Mouse (Mus musculus) midbrain, embryonic 14.5 days (tissue): ENCODE results near the gene Tarbp1. TPM values are rescaled to one million over a fixed set of nuclear protein-coding genes. Genes with fewer than 3 reads are reported as not detected.

ENCODE experiments used
- ATAC-seq: fragments of 200-750 bp; cut with Nextera tagmentation; 2 replicates; pipeline ENCODE4 v1.8.0; 2017; ENCODE audit warnings: moderate number of reproducible peaks, moderate library complexity; ENCODE audit not compliant: low FRiP score, low TSS enrichment
- DNase-seq: peaks from one replicate; pipeline ENCODE4 v3.0.0-alpha.2; 2015
- H3K27ac ChIP-seq: fragments of 300-500 bp; sonication (generic); replicated peaks from 2 replicates; pipeline ENCODE4 v1.5.1; 2014; ENCODE audit warnings: mild to moderate bottlenecking, low read depth, low read length, moderate library complexity
- H3K27me3 ChIP-seq: fragments of 300-500 bp; sonication (generic); 2 replicates; pipeline ENCODE4 v1.6.1; 2014; ENCODE audit warnings: low read length, control low read depth, mixed read lengths; ENCODE audit not compliant: control insufficient read depth, insufficient read depth
- H3K36me3 ChIP-seq: fragments of 300-500 bp; sonication (generic); 2 replicates; pipeline ENCODE4 v1.6.1; 2014; ENCODE audit warnings: low read length, control low read depth; ENCODE audit not compliant: control insufficient read depth, insufficient read depth
- H3K4me1 ChIP-seq: fragments of 300-500 bp; sonication (generic); 2 replicates; pipeline ENCODE4 v1.6.1; 2014; ENCODE audit warnings: mild to moderate bottlenecking, antibody characterized with exemption, low read length, control low read depth; ENCODE audit not compliant: control insufficient read depth, insufficient read depth
- H3K4me2 ChIP-seq: fragments of 300-500 bp; sonication (generic); 2 replicates; pipeline ENCODE4 v1.6.1; 2014; ENCODE audit warnings: mild to moderate bottlenecking, low read length, moderate library complexity
- H3K4me3 ChIP-seq: fragments of 300-500 bp; sonication (generic); replicated peaks from 2 replicates; pipeline ENCODE4 v1.5.1; 2014; ENCODE audit warnings: low read depth, low read length
- H3K9ac ChIP-seq: fragments of 300-500 bp; sonication (generic); replicated peaks from 2 replicates; pipeline ENCODE4 v1.6.1; 2014; ENCODE audit warnings: mild to moderate bottlenecking, low read length, moderate library complexity
- H3K9me3 ChIP-seq: fragments of 300-500 bp; sonication (generic); 2 replicates; pipeline ENCODE4 v1.6.1; 2016; ENCODE audit warnings: low read length, control low read depth, mixed read lengths; ENCODE audit not compliant: control insufficient read depth
- WGBS: fragments of 180-500 bp; shearing (Covaris S2); extraction: QIAGEN DNeasy Blood & Tissue Kit; methylation state at CpG from one replicate; pipeline ENCODE4 v1.1.7; 2014; 5-methylcytosine and 5-hydroxymethylcytosine counted together
- polyA plus RNA-seq: library from polyadenylated mRNA; unstranded; fragments of >200 nt; fragmentation: Nextera tagmentation; extraction: Ambion mirVana; gene quantifications from 2 replicates; pipeline ENCODE4 v1.2.1, GENCODE M21; 2014

The Tarbp1 gene
- polyA plus RNA-seq, 1 experiment from 2014 or later, result 2.5 TPM

DNA sequence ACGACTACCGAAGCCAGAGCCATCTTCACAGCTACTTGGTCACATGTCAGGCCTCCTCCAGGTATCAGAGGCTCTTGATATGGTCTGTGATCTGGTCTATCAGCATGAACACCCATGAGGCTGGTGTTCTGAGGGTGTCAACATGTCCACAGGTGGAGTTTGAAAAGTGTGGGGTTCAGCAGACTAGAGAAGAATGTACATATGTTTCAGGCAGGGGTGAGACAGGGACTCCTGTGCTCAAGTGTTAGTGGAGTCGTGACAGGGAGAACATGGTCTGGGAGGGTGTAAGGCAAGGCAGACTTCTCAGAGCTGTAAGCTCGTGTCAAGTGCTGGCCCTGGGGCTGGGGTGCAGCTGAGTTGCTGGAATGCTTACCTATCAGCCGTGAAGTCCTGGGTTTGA lies 22.1 kb upstream of the Tarbp1 start:
- no peaks in the 10 kb centered on the region for H3K9me3 ChIP-seq
- H3K36me3 ChIP-seq, result no peaks in the 10 kb centered on the region
- 85% methylated on average over 5 of the region's 5 CpGs for WGBS
- H3K4me1 ChIP-seq, result peaks cover 10% of the 10 kb centered on the region
- H3K27me3 ChIP-seq, result no peaks in the 10 kb centered on the region
- no peak for ATAC-seq
- DNase-seq, result no peak
- H3K4me2 ChIP-seq, result no peak overlapping the region
- H3K4me3 ChIP-seq, result no peak overlapping the region
- H3K9ac ChIP-seq, result no peak overlapping the region
- no peak overlapping the region for H3K27ac ChIP-seq

DNA sequence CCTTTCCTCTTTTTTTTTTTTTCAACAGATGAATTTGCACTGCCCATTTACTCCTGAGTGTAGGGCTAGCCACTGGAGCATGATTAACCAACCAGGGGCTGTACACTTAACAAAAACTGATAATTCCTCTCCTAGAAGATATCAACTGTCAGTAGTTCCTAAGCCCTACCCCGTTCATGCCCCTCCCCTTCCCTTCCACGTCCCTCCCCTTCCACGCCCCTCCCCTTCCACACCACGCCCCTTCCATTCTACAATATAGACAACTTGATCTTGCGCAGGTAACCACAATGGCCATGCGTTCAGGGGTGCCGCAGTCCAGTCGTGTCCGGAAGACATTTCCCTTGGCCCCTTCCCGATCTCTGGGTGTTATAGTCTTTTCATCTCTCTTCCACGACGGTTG lies 20.6 kb upstream of the Tarbp1 start:
- WGBS, result 86% methylated on average over 12 of the region's 12 CpGs
- ATAC-seq, result no peak

DNA sequence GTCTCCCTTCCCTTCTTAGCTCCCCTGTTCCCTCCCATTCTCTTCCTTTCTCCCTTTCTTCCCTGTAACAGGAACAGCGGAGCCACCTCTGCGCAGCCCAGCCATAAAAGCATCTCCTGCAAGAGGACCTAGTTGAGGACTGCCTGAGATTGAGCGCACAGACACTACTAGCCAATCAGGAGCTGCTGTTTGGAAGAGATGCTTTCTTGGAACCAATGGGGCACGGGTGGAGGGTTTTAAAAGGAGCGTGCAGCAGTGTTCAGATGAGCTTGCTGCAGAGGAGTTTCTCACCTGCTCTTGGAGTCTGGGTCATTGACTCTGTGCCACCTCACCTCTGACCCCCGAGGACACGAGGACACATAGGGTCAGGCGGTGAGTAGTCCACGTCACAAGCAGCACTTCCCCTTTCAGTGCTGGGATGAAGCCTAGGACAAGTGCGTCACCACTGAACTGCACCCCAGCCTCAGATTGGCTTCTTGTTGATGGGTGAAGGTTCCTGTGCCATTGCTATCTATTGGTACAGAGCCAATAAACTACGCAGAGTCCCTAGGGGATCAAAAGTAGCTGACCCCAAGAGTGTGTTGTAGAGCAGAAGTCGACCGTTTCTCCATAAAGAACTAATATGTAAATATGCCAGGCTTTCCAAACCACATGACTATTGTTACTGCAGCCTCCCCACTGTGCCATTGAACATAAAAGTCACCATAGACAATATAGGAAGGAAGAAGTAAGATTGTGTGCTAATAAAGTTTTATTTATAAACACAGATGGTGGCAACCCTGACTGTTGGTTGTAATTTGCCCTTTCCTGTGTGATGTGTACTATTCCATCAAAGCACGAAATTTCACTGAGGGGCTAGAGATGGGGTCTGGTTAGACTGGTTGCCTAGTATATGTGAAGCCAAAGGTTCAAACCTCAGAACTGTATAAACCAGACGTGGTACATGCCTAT lies 19.6 kb upstream of the Tarbp1 start:
- ATAC-seq (no peak), DNase-seq (no peak)
- Histone ChIP-seq H3K4me3 (no peak overlapping the region), H3K9ac (no peak overlapping the region), H3K4me2 (no peak overlapping the region), H3K4me1 (peaks cover 10% of the 10 kb centered on the region), H3K36me3 (no peaks in the 10 kb centered on the region), H3K27me3 (no peaks in the 10 kb centered on the region), H3K27ac (no peak overlapping the region), H3K9me3 (no peaks in the 10 kb centered on the region)
- WGBS, result 70% methylated on average over 15 of the region's 15 CpGs

More for the DNA sequence above, 20.6 kb upstream of the Tarbp1 start:
- Histone ChIP-seq H3K4me2 (no peak overlapping the region), H3K9ac (no peak overlapping the region), H3K27ac (no peak overlapping the region), H3K4me3 (no peak overlapping the region), H3K4me1 (peaks cover 10% of the 10 kb centered on the region), H3K36me3 (no peaks in the 10 kb centered on the region), H3K27me3 (no peaks in the 10 kb centered on the region), H3K9me3 (no peaks in the 10 kb centered on the region)
- DNase-seq, result no peak

DNA sequence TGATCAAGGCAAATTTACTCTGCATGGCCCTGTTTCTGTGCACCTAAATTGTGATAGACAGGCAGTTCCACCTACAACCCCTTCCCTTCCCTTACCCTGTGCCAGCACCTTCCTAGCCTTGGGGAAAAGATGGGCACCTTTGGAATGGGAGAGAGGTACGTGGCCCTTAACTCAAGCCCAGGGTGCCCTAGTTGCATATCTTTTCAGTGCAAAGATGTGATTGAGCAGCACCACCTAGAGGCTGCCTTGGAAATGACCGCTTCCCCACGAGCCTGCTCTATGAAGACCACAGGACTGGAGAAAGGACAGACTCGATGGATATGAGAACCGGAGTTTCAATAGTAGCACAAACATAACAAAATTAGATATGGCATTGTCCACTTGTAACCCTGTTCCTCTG lies 8.1 kb upstream of the Tarbp1 start:
- H3K27me3 ChIP-seq, result no peaks in the 10 kb centered on the region
- 16% methylated on average over 5 of the region's 5 CpGs for WGBS
- no peaks in the 10 kb centered on the region for H3K9me3 ChIP-seq
- H3K36me3 ChIP-seq, result no peaks in the 10 kb centered on the region
- DNase-seq (peak; percentile 90), ATAC-seq (0 out of 2 replicates have a peak, but pooled peaks have one; percentile 2)
- no peak overlapping the region for H3K9ac ChIP-seq
- H3K27ac ChIP-seq, result no peak overlapping the region
- no peak overlapping the region for H3K4me2 ChIP-seq
- H3K4me3 ChIP-seq, result no peak overlapping the region
- H3K4me1 ChIP-seq, result no peaks in the 10 kb centered on the region

DNA sequence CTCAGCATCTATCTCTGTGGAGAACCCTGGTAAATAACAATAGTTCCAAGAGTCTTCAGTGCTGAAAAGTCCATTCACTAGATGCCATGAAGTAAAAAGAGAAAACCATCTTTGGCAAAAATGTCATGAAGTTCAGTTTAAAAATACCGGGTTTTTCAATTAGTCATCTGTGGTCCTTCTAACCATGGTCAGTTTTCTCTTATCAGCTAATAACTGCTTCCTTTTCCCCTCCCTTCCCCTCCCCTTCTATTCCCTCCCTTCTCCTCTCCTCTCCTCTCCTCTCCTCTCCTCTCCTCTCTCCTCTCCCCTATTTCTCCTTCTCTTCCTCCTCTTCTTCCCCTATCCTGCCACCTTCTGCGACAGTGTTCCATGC lies 7.5 kb upstream of the Tarbp1 start:
- Histone ChIP-seq H3K4me2 (no peak overlapping the region), H3K36me3 (no peaks in the 10 kb centered on the region), H3K27me3 (no peaks in the 10 kb centered on the region), H3K4me3 (no peak overlapping the region), H3K27ac (no peak overlapping the region), H3K4me1 (no peaks in the 10 kb centered on the region), H3K9me3 (no peaks in the 10 kb centered on the region), H3K9ac (no peak overlapping the region)
- ATAC-seq (no peak), DNase-seq (no peak)
- WGBS, result 70% methylated on average over 2 of the region's 2 CpGs

DNA sequence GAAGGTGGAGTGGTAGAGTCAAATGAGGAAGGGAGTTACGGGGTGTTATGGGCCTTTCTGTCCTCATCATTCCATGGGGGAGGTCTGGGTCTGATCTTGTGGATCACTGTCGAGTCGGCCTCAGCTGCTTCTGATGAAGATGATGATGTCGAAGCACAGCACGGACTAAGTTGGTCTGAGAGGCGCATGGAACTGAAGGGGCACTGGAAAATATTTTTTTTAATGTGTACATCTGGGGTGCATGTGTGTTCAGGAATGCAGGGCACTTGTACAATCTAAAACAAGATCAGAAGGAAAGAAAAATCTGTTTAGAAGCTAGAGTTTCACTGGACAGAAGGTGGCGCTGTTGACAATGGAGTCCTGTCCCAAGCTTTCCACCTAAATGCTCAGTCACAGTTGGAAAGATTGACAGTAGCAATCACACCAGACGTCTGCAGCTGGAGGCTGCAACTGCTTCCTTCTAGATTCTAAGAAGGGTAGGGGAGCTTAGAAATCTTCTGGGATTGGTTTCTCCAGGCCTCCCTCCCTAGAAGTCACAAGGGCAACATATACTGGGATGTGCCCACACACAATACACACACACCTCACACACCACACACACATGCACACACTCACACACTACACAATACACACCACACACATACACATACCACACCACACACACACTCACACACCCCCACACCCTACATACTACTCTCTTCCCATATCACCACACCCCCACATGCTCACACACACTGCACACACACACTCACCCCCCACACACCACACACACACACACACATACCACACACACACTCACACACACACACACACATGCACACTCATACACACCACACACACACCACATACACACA lies 6.9 kb upstream of the Tarbp1 start:
- no peaks in the 10 kb centered on the region for H3K9me3 ChIP-seq
- ATAC-seq, result no peak
- H3K4me2 ChIP-seq, result no peak overlapping the region
- no peak overlapping the region for H3K9ac ChIP-seq
- no peaks in the 10 kb centered on the region for H3K4me1 ChIP-seq
- no peaks in the 10 kb centered on the region for H3K27me3 ChIP-seq
- H3K4me3 ChIP-seq, result no peak overlapping the region
- peak; percentile 86 for DNase-seq
- no peaks in the 10 kb centered on the region for H3K36me3 ChIP-seq
- 38% methylated on average over 8 of the region's 8 CpGs for whole genome bisulfite sequencing
- no peak overlapping the region for H3K27ac ChIP-seq

DNA sequence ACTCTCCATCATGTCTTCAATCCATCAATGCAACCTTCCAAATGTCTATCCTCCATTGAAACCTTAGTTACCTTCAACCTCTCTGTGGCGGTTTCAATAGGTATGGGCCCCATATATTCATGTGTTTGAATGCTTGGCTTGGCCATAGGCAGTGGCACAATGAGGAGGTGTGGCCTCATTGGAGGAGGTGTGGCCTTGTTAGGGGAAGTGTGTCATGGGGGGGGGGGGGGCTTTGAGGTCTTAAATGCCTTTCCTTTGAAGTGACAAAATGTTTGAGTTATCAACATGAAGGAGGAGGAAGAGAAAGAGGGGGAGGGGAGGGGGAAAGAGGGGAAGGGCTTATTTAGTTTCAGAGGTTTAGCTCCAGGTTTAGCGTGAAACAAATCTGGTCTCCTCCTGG lies 5.5 kb upstream of the Tarbp1 start:
- no peak overlapping the region for H3K4me2 ChIP-seq
- H3K36me3 ChIP-seq, result no peaks in the 10 kb centered on the region
- ATAC-seq (no peak), DNase-seq (no peak)
- WGBS, result 73% methylated on average over 2 of the region's 2 CpGs
- no peaks in the 10 kb centered on the region for H3K4me1 ChIP-seq
- no peak overlapping the region for H3K27ac ChIP-seq
- no peak overlapping the region for H3K4me3 ChIP-seq
- H3K9ac ChIP-seq, result no peak overlapping the region
- H3K27me3 ChIP-seq, result no peaks in the 10 kb centered on the region
- no peaks in the 10 kb centered on the region for H3K9me3 ChIP-seq

DNA sequence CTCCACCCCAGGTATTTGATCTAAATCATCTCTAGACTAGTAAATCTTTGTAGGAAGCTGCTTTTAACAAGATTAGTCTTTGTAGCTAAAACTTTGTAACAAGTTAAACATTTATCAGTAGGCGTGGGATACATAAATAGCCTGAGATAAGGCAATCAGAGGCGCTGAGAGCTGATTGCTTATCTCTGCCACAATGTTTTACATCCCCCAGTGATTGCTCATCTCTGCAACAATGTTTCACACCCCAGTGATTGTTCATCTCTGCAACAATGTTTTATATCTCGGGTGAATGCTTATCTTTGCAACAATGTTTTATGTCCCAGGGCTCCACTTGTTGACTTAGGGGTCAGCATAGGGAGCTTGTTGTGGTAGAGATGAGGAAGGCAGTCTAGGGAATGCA lies 3.8 kb upstream of the Tarbp1 start:
- H3K4me1 ChIP-seq, result peaks cover 3% of the 10 kb centered on the region
- no peak overlapping the region for H3K27ac ChIP-seq
- no peak overlapping the region for H3K4me2 ChIP-seq
- no peak for DNase-seq
- H3K9ac ChIP-seq, result no peak overlapping the region
- no peak for ATAC-seq
- H3K4me3 ChIP-seq, result no peak overlapping the region
- 60% methylated on average over 3 of the region's 3 CpGs for WGBS
- no peaks in the 10 kb centered on the region for H3K9me3 ChIP-seq
- no peaks in the 10 kb centered on the region for H3K36me3 ChIP-seq
- H3K27me3 ChIP-seq, result no peaks in the 10 kb centered on the region
